Mouse (Mus musculus) erythroid progenitor cell, adult 5-6 weeks (primary cell): ENCODE data around the gene Slc25a40. TPM values are rescaled to one million over a fixed set of nuclear protein-coding genes. Genes with fewer than 3 reads are reported as not detected.

Experiments used
- ATAC-seq: replicated peaks from 2 replicates; pipeline ENCODE4 v1.8.0; 2016; ENCODE audit warnings: moderate number of reproducible peaks, mild to moderate bottlenecking, moderate TSS enrichment, inconsistent platforms; ENCODE audit not compliant: poor library complexity, low FRiP score, severe bottlenecking
- total RNA-seq, 2 experiments: library from RNA; stranded (forward) in 1 of 2; stranded (reverse) in 1 of 2; fragments of 150-400 nt in 1 of 2; fragments of 186-747, 209-891 nt in 1 of 2; gene quantifications; 2 replicates each; pipeline versions ENCODE4 v1.2.3 to v1.2.4; 2015 to 2017; ENCODE audit warnings: low replicate concordance in 2 of 2

Gene Slc25a40
- total RNA-seq, 2 experiments from 2014 or later, result 36.5 to 36.9 TPM

GRCm38 (mm10) chr5:8488701-8489297, 66.1 kb downstream of the Slc25a40 start:
- ATAC-seq, result no peak

- no peak for ATAC-seq
These were observed 66.9 kb downstream of the Slc25a40 start for GRCm38 (mm10) chr5:8489471-8490110.

GRCm38 (mm10) chr5:8491778-8492177, 69.1 kb downstream of the Slc25a40 start:
- ATAC-seq, result no peak

Other genes starting within 250 kb of the Slc25a40 start
- gene Adam22, start 54.7 kb upstream of the Slc25a40 start, total RNA-seq (2015; ENCODE audit: low replicate concordance), result 11.9 TPM in 1 of 2 replicates, not detected in the other
- 0.38 and 1.5 TPM in 2 replicates for gene Adam22, start 54.7 kb upstream of the Slc25a40 start, total RNA-seq (2017; ENCODE audit: low replicate concordance)
- 209 and 239 TPM in 2 replicates for gene Dbf4, start 134 bp upstream of the Slc25a40 start, total RNA-seq (2015; ENCODE audit: low replicate concordance)
- 228 and 308 TPM in 2 replicates for gene Dbf4, start 134 bp upstream of the Slc25a40 start, total RNA-seq (2017; ENCODE audit: low replicate concordance)
- gene Rundc3b, start 200.1 kb downstream of the Slc25a40 start, total RNA-seq (2015; ENCODE audit: low replicate concordance), result not detected in 2 replicates
- 1.0 and 1.1 TPM in 2 replicates for gene Rundc3b, start 200.1 kb downstream of the Slc25a40 start, total RNA-seq (2017; ENCODE audit: low replicate concordance)
- gene Abcb1a, start 237.2 kb downstream of the Slc25a40 start, total RNA-seq (2015; ENCODE audit: low replicate concordance), result 0.84 and 1.1 TPM in 2 replicates
- 0.08 and 0.39 TPM in 2 replicates for gene Abcb1a, start 237.2 kb downstream of the Slc25a40 start, total RNA-seq (2017; ENCODE audit: low replicate concordance)